Mouse (Mus musculus): ENCODE data around the gene Olfr424.

- TF ChIP-seq POLR2A (IDR thresholded peaks at IDR 0.05; ENCODE audit: low read depth, low read length) (no peak), CTCF (conservative IDR thresholded peaks at IDR 0.05; ENCODE audit: insufficient read depth, insufficient read length, low read depth, low read length) (no peak)
These were observed 39.6 kb downstream of the Olfr424 start for GRCm38 (mm10) chr1:174170706-174171501.

Measured in kidney, adult 2 months (tissue).